Mouse (Mus musculus): Measurements from ENCODE around the gene Khdc1b.

DNA sequence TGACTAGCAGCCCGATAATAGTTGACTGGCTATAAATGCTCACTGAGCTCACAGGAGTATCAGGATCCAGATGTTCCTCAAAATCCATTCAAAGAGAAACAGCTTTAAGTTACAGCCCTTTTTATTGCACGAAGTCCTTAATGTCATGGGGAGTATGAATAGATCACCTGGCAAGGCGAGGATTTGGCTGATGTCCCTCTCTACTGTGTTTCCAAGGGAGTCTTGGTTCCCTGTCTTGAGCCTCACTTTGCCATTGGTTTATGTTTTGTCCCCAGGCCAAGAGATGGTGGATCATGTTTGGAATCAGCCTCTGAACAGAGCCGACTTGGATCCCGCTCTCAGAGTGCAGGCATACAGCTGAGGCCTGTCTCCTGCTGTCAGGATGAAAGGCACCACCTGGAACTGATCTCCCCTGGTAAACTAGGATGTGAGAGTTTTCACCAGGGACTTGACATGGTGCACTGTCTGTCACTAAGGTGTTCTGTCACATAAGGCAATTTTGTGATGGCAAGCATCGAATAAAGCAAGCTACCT lies 7.8 kb downstream of the Khdc1b start:
- TF ChIP-seq CTCF (IDR thresholded peaks at IDR 0.05; ENCODE audit: low read depth, low read length) = no peak
- TF ChIP-seq EP300 (IDR thresholded peaks at IDR 0.05; ENCODE audit: insufficient read depth, low read depth, low read length) = no peak
